Mouse (Mus musculus) limb, embryonic 12.5 days (tissue): Measurements from ENCODE around the gene Dexi. TPM values are rescaled to one million over a fixed set of nuclear protein-coding genes. Genes with fewer than 3 reads are reported as not detected.

Experiments used
- ATAC-seq: fragments of 200-750 bp; cut with Nextera tagmentation; 2 replicates; pipeline ENCODE4 v1.8.0; 2017; ENCODE audit warnings: low read depth, moderate TSS enrichment; ENCODE audit not compliant: insufficient number of reproducible peaks, insufficient read depth, low FRiP score, low TSS enrichment
- H3K27ac ChIP-seq: fragments of 300-500 bp; sonication (generic); 2 replicates; pipeline ENCODE4 v1.5.1; 2016; ENCODE audit warnings: mild to moderate bottlenecking, moderate library complexity
- H3K27me3 ChIP-seq: fragments of 300-500 bp; sonication (generic); 2 replicates; pipeline ENCODE4 v1.6.1; 2016; ENCODE audit warnings: mild to moderate bottlenecking, moderate library complexity
- H3K36me3 ChIP-seq: fragments of 300-500 bp; sonication (generic); 2 replicates; pipeline ENCODE4 v1.6.1; 2016; ENCODE audit warnings: mild to moderate bottlenecking, moderate library complexity
- H3K4me1 ChIP-seq: fragments of 300-500 bp; sonication (generic); replicated peaks from 2 replicates; pipeline ENCODE4 v1.6.1; 2016
- H3K4me2 ChIP-seq: fragments of 300-500 bp; sonication (generic); 2 replicates; pipeline ENCODE4 v1.6.1; 2016; ENCODE audit warnings: mild to moderate bottlenecking, moderate library complexity
- H3K4me3 ChIP-seq: fragments of 300-500 bp; sonication (generic); replicated peaks from 2 replicates; pipeline ENCODE4 v1.5.1; 2016; ENCODE audit warnings: mild to moderate bottlenecking
- H3K9ac ChIP-seq: fragments of 300-500 bp; sonication (generic); replicated peaks from 2 replicates; pipeline ENCODE4 v1.6.1; 2016; ENCODE audit warnings: mild to moderate bottlenecking, moderate library complexity
- H3K9me3 ChIP-seq: fragments of 300-500 bp; sonication (generic); 2 replicates; pipeline ENCODE4 v1.6.1; 2016; ENCODE audit warnings: mild to moderate bottlenecking, moderate library complexity
- WGBS: fragments of 180-500 bp; shearing (Covaris S2); methylation state at CpG from one replicate; pipeline ENCODE4 v1.1.7; 2016; 5-methylcytosine and 5-hydroxymethylcytosine counted together
- polyA plus RNA-seq: library from polyadenylated mRNA; unstranded; fragments of >200 nt; fragmentation: Nextera tagmentation; extraction: Ambion mirVana; gene quantifications from 2 replicates; pipeline ENCODE4 v1.2.1, GENCODE M21; 2016

Dexi gene
- polyA plus RNA-seq, 1 experiment from 2014 or later, result 34.0 TPM

- no peak for ATAC-seq
- peaks cover 19% of the 10 kb centered on the region for H3K27me3 ChIP-seq
- H3K4me1 ChIP-seq, result no peaks in the 10 kb centered on the region
- WGBS, result 62% methylated on average over 5 of the region's 5 CpGs
- no peak overlapping the region for H3K4me2 ChIP-seq
- H3K4me3 ChIP-seq, result no peak overlapping the region
- H3K27ac ChIP-seq, result no peak overlapping the region
- no peaks in the 10 kb centered on the region for H3K9me3 ChIP-seq
- no peak overlapping the region for H3K9ac ChIP-seq
- H3K36me3 ChIP-seq, result no peaks in the 10 kb centered on the region
Observed at GRCm38 (mm10) chr16:10498096-10498602, 44.7 kb downstream of the Dexi start.

DNA sequence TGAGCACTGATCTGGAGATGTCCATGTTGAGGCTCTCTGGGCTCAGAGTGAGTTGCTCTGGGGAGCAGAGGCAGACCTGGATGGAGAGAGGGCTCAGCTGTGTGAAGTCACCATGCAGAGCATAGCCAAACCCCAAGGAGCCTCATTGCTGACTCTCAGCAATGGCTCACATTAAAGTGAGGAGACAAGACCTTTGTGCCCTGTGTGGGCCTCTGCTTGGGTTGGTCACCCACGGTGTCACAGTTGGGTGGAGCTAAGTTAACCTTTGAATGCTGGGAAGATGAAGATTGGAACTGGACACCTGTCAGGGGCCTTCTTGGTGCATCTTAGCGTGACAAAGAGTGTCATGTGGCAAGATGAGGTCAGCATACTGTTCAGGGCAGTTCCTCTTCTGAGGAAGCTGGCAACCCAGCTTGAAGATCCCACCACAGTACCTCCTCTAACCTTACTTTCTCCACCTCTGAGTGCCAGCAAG lies 47.0 kb downstream of the Dexi start:
- H3K27me3 ChIP-seq, result peaks cover 11% of the 10 kb centered on the region
- H3K4me1 ChIP-seq, result no peaks in the 10 kb centered on the region
- H3K9ac ChIP-seq, result no peak overlapping the region
- no peaks in the 10 kb centered on the region for H3K36me3 ChIP-seq
- no peak overlapping the region for H3K4me3 ChIP-seq
- ATAC-seq, result no peak
- WGBS, result 67% methylated on average over 2 of the region's 2 CpGs
- no peak overlapping the region for H3K4me2 ChIP-seq
- H3K27ac ChIP-seq, result no peak overlapping the region
- no peaks in the 10 kb centered on the region for H3K9me3 ChIP-seq

DNA sequence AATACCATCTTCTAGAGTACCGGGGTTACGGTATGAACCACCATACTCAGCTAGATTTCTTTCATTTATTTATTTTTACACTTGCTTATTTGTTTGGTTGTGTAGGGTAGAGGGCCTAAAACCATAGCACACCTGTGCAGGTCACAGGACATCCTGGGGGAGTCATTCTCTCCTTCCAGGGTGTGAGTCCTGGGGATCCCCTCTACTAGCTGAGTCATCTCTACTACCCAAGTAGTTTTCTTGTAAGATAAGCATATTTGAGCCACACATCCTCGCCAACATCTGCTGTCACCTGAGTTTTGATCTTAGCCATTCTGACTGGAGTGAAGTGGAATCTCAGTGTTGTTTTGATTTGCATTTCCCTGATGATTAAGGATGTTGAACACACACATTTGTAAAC lies 50.3 kb downstream of the Dexi start:
- Histone ChIP-seq H3K27me3 (peaks cover 43% of the 10 kb centered on the region), H3K9me3 (no peaks in the 10 kb centered on the region), H3K9ac (no peak overlapping the region), H3K4me2 (no peak overlapping the region), H3K27ac (no peak overlapping the region), H3K36me3 (no peaks in the 10 kb centered on the region), H3K4me1 (peaks cover 9% of the 10 kb centered on the region), H3K4me3 (no peak overlapping the region)
- ATAC-seq, result no peak
- 85% methylated on average over 3 of the region's 3 CpGs for WGBS

- H3K9me3 ChIP-seq, result no peaks in the 10 kb centered on the region
- no peak overlapping the region for H3K4me3 ChIP-seq
- no peak overlapping the region for H3K9ac ChIP-seq
- WGBS, result 79% methylated on average over 4 of the region's 4 CpGs
- peaks cover 9% of the 10 kb centered on the region for H3K4me1 ChIP-seq
- H3K27me3 ChIP-seq, result peaks cover 43% of the 10 kb centered on the region
- H3K36me3 ChIP-seq, result no peaks in the 10 kb centered on the region
- ATAC-seq, result no peak
- H3K4me2 ChIP-seq, result no peak overlapping the region
- no peak overlapping the region for H3K27ac ChIP-seq
Observed at GRCm38 (mm10) chr16:10491716-10492115, 51.1 kb downstream of the Dexi start.

DNA sequence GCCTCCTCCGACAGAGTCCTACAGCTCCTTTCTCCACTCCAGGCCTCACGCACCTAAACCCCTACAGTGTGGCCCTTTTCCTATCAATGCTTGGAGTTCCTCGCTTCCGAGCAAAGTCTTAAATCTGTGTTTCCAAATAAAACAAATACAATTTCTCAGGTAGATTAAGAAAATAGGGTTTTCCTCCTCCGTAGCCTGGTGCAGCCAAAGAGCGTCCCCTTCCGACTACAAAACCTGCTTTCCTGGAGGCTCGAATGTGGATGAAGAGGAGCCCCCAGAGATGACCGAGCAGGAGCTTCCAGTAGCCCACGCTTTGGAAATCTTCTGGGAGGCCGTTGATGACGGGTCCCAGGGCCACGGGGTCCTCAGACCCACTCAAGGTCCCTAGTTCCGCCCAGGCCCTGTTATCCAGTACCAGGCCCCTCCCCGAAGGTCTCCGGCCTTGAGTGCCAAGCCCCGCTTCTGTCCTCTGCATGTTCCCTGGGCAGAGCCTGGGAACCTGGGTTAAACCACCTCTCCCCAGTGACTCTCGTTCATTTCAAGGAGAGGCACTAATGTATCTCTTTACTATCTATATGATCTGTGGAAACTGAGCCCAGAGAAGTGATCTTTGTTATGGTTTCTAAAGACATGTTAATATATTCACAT lies 52.2 kb downstream of the Dexi start:
- H3K36me3 ChIP-seq, result no peaks in the 10 kb centered on the region
- no peak overlapping the region for H3K9ac ChIP-seq
- ATAC-seq, result no peak
- peaks cover 43% of the 10 kb centered on the region for H3K27me3 ChIP-seq
- H3K4me2 ChIP-seq, result no peak overlapping the region
- H3K4me1 ChIP-seq, result peaks cover 9% of the 10 kb centered on the region
- H3K9me3 ChIP-seq, result no peaks in the 10 kb centered on the region
- H3K4me3 ChIP-seq, result no peak overlapping the region
- WGBS, result 80% methylated on average over 18 of the region's 18 CpGs
- H3K27ac ChIP-seq, result no peak overlapping the region

GRCm38 (mm10) chr16:10489904-10490457 lies 52.9 kb downstream of the Dexi start:
- peak overlapping the region; percentile 21 for H3K4me3 ChIP-seq

GRCm38 (mm10) chr16:10489483-10489882 lies 53.4 kb downstream of the Dexi start:
- ATAC-seq, result no peak
- no peak overlapping the region; the same call in 1 of the 2 replicates for H3K9ac ChIP-seq
- peak overlapping the region; percentile 21 for H3K4me3 ChIP-seq
- no peaks in the 10 kb centered on the region for H3K9me3 ChIP-seq
- no peaks in the 10 kb centered on the region for H3K36me3 ChIP-seq
- H3K27me3 ChIP-seq, result peaks cover 43% of the 10 kb centered on the region
- peak overlapping the region; percentile 48 for H3K4me2 ChIP-seq
- peaks cover 9% of the 10 kb centered on the region for H3K4me1 ChIP-seq
- WGBS, result 5% methylated on average over 9 of the region's 9 CpGs
- no peak overlapping the region for H3K27ac ChIP-seq

More at GRCm38 (mm10) chr16:10489904-10490457, 52.9 kb downstream of the Dexi start:
- peaks cover 43% of the 10 kb centered on the region for H3K27me3 ChIP-seq
- no peaks in the 10 kb centered on the region for H3K9me3 ChIP-seq
- H3K4me1 ChIP-seq, result peaks cover 9% of the 10 kb centered on the region
- H3K36me3 ChIP-seq, result no peaks in the 10 kb centered on the region
- 21% methylated on average over 12 of the region's 14 CpGs for WGBS
- no peak for ATAC-seq
- H3K9ac ChIP-seq, result no peak overlapping the region; the same call in 1 of the 2 replicates
- H3K27ac ChIP-seq, result no peak overlapping the region
- H3K4me2 ChIP-seq, result peak overlapping the region; percentile 48

- no peaks in the 10 kb centered on the region for H3K36me3 ChIP-seq
- H3K4me1 ChIP-seq, result peaks cover 9% of the 10 kb centered on the region
- H3K9ac ChIP-seq, result no peak overlapping the region
- peaks cover 42% of the 10 kb centered on the region for H3K27me3 ChIP-seq
- no peak overlapping the region for H3K4me3 ChIP-seq
- 85% methylated on average over 7 of the region's 7 CpGs for WGBS
- no peak overlapping the region for H3K27ac ChIP-seq
- H3K4me2 ChIP-seq, result no peak overlapping the region
- H3K9me3 ChIP-seq, result no peaks in the 10 kb centered on the region
- ATAC-seq, result no peak
Observed at GRCm38 (mm10) chr16:10488769-10489481, 53.9 kb downstream of the Dexi start.

- peaks cover 37% of the 10 kb centered on the region for H3K27me3 ChIP-seq
- no peak overlapping the region for H3K4me2 ChIP-seq
- H3K9me3 ChIP-seq, result no peaks in the 10 kb centered on the region
- no peak overlapping the region for H3K27ac ChIP-seq
- 86% methylated on average over 8 of the region's 8 CpGs for WGBS
- ATAC-seq, result no peak
- H3K4me3 ChIP-seq, result no peak overlapping the region
- H3K36me3 ChIP-seq, result no peaks in the 10 kb centered on the region
- H3K4me1 ChIP-seq, result peaks cover 9% of the 10 kb centered on the region
- no peak overlapping the region for H3K9ac ChIP-seq
Observed at GRCm38 (mm10) chr16:10487895-10488493, 54.9 kb downstream of the Dexi start.

DNA sequence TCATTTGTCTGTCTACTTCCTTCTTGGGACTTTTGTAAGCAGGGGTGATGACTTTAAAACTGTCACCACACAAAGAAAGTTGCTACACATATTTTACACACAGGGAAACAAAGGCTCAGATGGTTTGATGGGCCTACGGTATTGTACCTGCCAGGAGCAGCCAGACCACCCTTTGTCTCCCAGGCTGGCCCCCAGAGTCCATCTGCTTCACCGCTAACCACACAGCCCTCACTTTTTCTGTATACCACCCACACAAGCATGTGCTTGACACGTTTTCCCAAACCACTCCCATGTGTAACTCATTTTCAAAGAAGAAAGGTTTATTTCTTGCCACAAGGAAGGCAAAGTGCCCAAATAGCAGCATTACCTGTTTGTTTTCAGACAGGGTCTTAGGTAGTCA lies 55.9 kb downstream of the Dexi start:
- Histone ChIP-seq H3K9ac (no peak overlapping the region), H3K4me3 (no peak overlapping the region), H3K27ac (no peak overlapping the region), H3K9me3 (no peaks in the 10 kb centered on the region), H3K36me3 (no peaks in the 10 kb centered on the region), H3K27me3 (peaks cover 37% of the 10 kb centered on the region), H3K4me1 (peaks cover 9% of the 10 kb centered on the region), H3K4me2 (no peak overlapping the region)
- ATAC-seq, result no peak
- WGBS, result 68% methylated on average over 3 of the region's 3 CpGs

DNA sequence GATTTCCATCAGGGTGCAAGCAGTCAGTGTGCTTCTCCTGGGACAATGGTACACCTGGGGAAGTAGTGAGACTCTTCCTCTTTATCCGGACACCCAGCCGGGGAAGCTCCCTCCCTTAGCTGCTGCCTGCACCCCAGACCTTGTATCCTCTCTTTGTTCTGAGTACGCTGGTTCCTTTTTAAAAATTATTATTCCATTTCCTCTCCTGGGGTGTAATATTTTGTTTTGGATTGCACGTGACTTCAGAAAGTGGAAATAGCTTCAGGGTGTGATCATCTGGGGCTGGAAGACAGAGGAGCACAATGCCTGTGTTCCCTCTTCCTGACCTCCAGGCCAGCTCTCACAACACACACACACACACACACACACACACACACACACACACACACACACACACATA lies 60.5 kb downstream of the Dexi start:
- ATAC-seq, result no peak
- Histone ChIP-seq H3K27ac (no peak overlapping the region), H3K27me3 (0 out of 2 replicates have a peak, but pooled peaks cover 4% of the 10 kb centered on the region), H3K9me3 (no peaks in the 10 kb centered on the region), H3K4me3 (no peak overlapping the region), H3K9ac (no peak overlapping the region), H3K36me3 (no peaks in the 10 kb centered on the region), H3K4me1 (no peaks in the 10 kb centered on the region), H3K4me2 (no peak overlapping the region)
- WGBS, result 70% methylated on average over 4 of the region's 4 CpGs
